Mouse (Mus musculus) kidney, embryonic 15.5 days (tissue): ENCODE results near the gene Lasp1. TPM values are rescaled to one million over a fixed set of nuclear protein-coding genes. Genes with fewer than 3 reads are reported as not detected.

Experiments used
- ATAC-seq: fragments of 200-750 bp; cut with Nextera tagmentation; replicated peaks from 2 replicates; pipeline ENCODE4 v1.8.0; 2017; ENCODE audit warnings: moderate TSS enrichment; ENCODE audit not compliant: low FRiP score
- H3K27ac ChIP-seq: fragments of 300-500 bp; sonication (generic); 2 replicates; pipeline ENCODE4 v1.5.1; 2015; ENCODE audit warnings: mild to moderate bottlenecking, inconsistent platforms
- H3K27me3 ChIP-seq: fragments of 300-500 bp; sonication (generic); 2 replicates; pipeline ENCODE4 v1.6.1; 2015; ENCODE audit warnings: inconsistent platforms
- H3K36me3 ChIP-seq: fragments of 300-500 bp; sonication (generic); 2 replicates; pipeline ENCODE4 v1.6.1; 2015; ENCODE audit warnings: inconsistent platforms
- H3K4me1 ChIP-seq: fragments of 300-500 bp; sonication (generic); 2 replicates; pipeline ENCODE4 v1.6.1; 2015; ENCODE audit warnings: inconsistent platforms
- H3K4me2 ChIP-seq: fragments of 300-500 bp; sonication (generic); 2 replicates; pipeline ENCODE4 v1.6.1; 2015; ENCODE audit warnings: moderate library complexity, mild to moderate bottlenecking, inconsistent platforms
- H3K4me3 ChIP-seq: fragments of 300-500 bp; sonication (generic); replicated peaks from 2 replicates; pipeline ENCODE4 v1.5.1; 2015; ENCODE audit warnings: mild to moderate bottlenecking, inconsistent platforms
- H3K9ac ChIP-seq: fragments of 300-500 bp; sonication (generic); 2 replicates; pipeline ENCODE4 v1.6.1; 2015; ENCODE audit warnings: mild to moderate bottlenecking, inconsistent platforms
- H3K9me3 ChIP-seq: fragments of 300-500 bp; sonication (generic); replicated peaks from 2 replicates; pipeline ENCODE4 v1.6.1; 2016; ENCODE audit warnings: inconsistent platforms
- WGBS: fragments of 180-500 bp; shearing (Covaris S2); methylation state at CpG from one replicate; pipeline ENCODE4 v1.1.7; 2015; ENCODE audit warnings: mixed read lengths; 5-methylcytosine and 5-hydroxymethylcytosine counted together
- polyA plus RNA-seq: library from polyadenylated mRNA; unstranded; fragments of >200 nt; fragmentation: Nextera tagmentation; extraction: Ambion mirVana; gene quantifications from 2 replicates; pipeline ENCODE4 v1.2.1, GENCODE M21; 2015

The Lasp1 gene
- polyA plus RNA-seq, 1 experiment from 2014 or later: 108 TPM

DNA sequence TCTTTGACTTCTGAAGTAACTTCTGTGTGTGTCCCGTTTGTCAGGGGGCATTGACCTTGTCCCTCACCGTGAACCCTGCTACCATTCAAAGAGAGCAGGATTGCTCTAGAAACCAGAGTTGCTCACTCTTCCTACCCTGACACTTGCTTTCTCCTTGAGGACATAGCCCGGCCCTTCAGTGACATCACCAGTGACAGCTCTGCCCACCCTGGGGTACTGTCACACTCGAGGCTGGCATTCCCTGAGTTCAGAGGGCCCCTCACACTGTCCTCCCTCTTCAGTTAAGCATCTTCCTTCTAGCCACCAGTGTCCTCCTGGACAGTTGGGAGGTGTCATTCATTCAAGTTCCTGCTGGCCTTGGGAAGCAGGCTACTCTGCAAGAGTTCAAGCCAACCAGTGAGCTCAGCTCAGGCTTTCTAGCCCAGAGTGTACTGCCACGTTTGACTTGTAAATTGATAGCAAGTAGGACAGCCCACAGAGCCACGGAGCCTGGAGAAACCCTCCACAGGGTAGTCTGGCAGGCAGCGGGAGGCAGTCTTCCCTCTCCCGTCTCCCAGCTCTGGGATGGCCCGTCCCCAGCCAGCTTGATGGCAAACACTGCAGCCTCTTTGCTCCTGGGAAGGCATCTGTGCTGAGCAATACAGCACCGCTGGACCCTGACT is 40.1 kb downstream of the Lasp1 start:
- Histone ChIP-seq H3K27me3 (no peaks in the 10 kb centered on the region), H3K27ac (peak overlapping the region; percentile 61; the same call in 1 of the 2 replicates), H3K4me3 (no peak overlapping the region), H3K36me3 (peaks cover 40% of the 10 kb centered on the region), H3K9me3 (no peaks in the 10 kb centered on the region), H3K9ac (no peak overlapping the region), H3K4me1 (peaks cover 28% of the 10 kb centered on the region), H3K4me2 (peak overlapping the region; percentile 12; the same call in 1 of the 2 replicates)
- ATAC-seq: no peak
- WGBS: 38% methylated on average over 10 of the region's 10 CpGs

DNA sequence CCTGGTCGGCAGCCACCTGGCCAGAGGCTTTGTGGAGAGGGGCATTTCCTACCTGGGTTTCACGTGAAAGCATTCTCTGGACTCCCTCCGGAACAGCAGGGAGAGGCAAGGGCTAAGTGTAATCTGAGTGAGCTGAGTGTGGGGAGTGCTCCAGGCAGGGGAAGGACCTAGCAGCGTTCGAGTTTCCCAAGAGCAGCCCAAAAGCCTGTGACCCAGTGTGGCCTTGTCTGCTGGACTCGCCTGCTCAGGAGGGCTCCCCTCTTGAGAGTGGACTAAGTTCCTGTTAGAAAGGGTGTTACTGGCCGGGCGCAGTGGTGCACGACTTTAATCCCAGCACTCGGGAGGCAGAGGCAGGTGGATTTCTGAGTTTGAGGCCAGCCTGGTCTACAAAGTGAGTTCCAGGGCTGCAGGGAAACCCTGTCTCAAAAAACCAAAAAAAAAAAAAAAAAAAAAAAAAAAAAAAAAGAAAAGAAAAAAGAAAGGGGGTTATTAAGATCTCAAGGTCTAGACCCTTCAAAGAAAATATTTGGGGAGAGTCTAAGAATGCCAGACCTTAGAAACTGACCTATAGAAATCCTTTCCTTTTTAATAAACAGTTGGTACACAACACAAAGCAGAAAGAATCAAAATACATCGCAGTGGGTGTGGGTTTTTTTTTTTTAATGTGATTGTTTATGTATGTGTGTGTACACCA is 40.8 kb downstream of the Lasp1 start:
- Histone ChIP-seq H3K9me3 (no peaks in the 10 kb centered on the region), H3K27ac (peak overlapping the region; percentile 61; the same call in 1 of the 2 replicates), H3K4me3 (no peak overlapping the region), H3K4me2 (peak overlapping the region; percentile 12; the same call in 1 of the 2 replicates), H3K4me1 (peaks cover 28% of the 10 kb centered on the region), H3K36me3 (peaks cover 33% of the 10 kb centered on the region), H3K9ac (no peak overlapping the region), H3K27me3 (no peaks in the 10 kb centered on the region)
- WGBS: 55% methylated on average over 11 of the region's 11 CpGs
- no peak for ATAC-seq

DNA sequence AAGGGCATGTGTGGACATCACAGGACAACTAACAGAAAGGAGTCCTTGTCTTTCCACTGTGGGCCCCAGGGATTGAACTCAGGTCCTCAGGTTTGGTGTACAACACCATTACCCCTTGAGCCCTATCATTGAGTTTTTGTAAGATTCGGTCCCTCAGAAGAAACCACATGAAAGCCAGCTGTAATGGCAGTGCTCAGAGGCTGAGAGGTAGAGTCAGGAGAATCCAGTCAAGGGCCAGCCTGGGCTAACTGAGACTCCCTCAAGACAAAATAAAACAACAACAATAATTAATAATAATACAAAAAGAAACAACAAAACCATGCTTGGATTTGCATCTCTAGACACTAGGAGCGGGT is 41.3 kb downstream of the Lasp1 start:
- Histone ChIP-seq H3K27me3 (no peaks in the 10 kb centered on the region), H3K4me1 (peaks cover 28% of the 10 kb centered on the region), H3K4me2 (peak overlapping the region; percentile 77), H3K9ac (no peak overlapping the region), H3K4me3 (no peak overlapping the region; the same call in 1 of the 2 replicates), H3K9me3 (no peaks in the 10 kb centered on the region), H3K27ac (peak overlapping the region; percentile 85), H3K36me3 (peaks cover 28% of the 10 kb centered on the region)
- WGBS: 72% methylated on average over 2 of the region's 2 CpGs
- ATAC-seq: no peak

DNA sequence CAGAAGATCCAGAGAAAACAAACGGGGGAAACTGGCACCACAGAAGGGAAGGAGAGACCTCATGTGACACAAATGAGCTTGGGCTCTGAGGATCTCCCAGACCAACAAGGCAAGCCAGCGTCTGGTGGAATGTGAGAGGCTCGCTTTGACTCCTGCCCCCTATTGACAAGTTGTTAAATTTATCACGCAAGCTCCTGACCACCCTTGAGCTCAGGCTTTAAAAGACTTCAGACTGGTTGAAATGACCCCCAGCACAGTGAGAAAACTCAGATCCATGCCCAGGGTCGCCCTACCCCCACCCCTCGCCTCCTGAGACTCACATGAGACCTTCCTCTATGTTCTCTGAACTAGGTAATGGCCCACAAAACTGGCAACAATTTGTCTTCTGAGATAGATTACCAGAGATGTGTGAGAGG is 41.7 kb downstream of the Lasp1 start, which contains the start of gene B230217C12Rik:
TSS of gene B230217C12Rik (plus strand) at position 242 of the 416 bp plus-strand sequence.
- Histone ChIP-seq H3K27me3 (no peaks in the 10 kb centered on the region), H3K9ac (peak within 1 kb of the TSS; percentile 45), H3K4me1 (peaks cover 28% of the 10 kb centered on the region), H3K36me3 (peaks cover 24% of the 10 kb centered on the region), H3K9me3 (no peaks in the 10 kb centered on the region), H3K4me3 (peak within 1 kb of the TSS; percentile 56), H3K27ac (peak within 1 kb of the TSS; percentile 85), H3K4me2 (peak within 1 kb of the TSS; percentile 77)
- WGBS: under 1% methylated on average over 6 of the region's 6 CpGs
- no peak; the same call in 1 of the 2 replicates for ATAC-seq

DNA sequence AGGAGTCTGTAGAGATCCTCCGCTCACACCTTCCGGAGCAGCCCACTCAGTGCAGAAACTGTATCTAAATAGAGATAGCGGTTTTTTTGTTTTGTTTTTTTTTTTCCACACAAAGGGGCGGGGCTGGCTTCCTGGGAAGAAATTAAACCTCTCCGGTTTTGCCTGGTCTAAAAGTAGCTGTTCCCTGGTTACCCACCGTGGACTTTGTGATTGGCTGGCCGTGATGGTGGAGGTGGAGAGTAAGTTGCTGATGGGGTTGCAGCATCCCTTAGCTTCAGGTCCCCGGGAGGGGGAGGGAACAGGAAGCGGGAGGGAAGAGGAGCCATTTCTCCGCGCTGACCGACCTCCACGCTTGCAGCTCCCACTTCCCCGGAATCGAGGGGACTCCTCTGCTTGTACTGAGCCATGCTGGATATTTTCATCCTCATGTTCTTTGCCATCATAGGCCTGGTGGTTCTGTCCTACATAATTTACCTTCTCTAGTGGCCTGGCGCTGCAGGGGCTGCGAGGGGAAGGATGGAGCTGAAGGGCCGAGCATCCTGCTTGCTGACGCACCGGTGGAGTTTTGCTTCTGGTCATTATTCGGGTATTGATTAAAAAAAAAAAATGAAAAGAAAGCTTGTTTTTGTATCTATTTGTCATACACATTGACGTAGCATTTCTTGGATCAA is 42.3 kb downstream of the Lasp1 start:
- peaks cover 28% of the 10 kb centered on the region for H3K4me1 ChIP-seq
- peak overlapping the region; percentile 77 for H3K4me2 ChIP-seq
- H3K27ac ChIP-seq: peak overlapping the region; percentile 85
- peak overlapping the region; percentile 56 for H3K4me3 ChIP-seq
- 2% methylated on average over 22 of the region's 22 CpGs for WGBS
- peak overlapping the region; percentile 45 for H3K9ac ChIP-seq
- H3K36me3 ChIP-seq: peaks cover 18% of the 10 kb centered on the region
- no peaks in the 10 kb centered on the region for H3K27me3 ChIP-seq
- ATAC-seq: peak; percentile 91
- no peaks in the 10 kb centered on the region for H3K9me3 ChIP-seq

DNA sequence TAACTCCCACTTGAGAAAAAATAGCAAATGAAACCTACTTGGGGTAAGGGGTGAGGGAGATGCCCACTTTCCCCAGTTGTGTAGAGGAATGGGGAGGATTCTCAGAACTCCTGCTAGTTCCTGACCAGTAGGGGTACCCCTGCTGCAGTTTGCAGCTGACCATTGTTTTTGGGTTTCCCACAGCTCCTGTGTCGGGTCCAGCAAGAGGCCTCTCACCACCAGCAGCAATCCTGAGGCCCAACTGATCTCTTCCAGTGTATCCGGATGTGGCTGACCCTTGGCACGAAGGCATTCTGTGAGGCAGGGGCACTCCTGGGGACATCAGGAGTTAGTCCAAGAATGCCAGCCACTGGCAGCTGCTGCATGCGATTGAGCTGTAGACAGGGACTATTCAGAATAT is 43.2 kb downstream of the Lasp1 start:
- Histone ChIP-seq H3K36me3 (peaks cover 9% of the 10 kb centered on the region), H3K27ac (peak overlapping the region; percentile 13; the same call in 1 of the 2 replicates), H3K4me1 (peaks cover 28% of the 10 kb centered on the region), H3K4me3 (peak overlapping the region; percentile 56; the same call in 1 of the 2 replicates), H3K9ac (0 out of 2 replicates have a peak overlapping the region, but pooled peaks have one; percentile 4), H3K4me2 (peak overlapping the region; percentile 77), H3K9me3 (no peaks in the 10 kb centered on the region), H3K27me3 (no peaks in the 10 kb centered on the region)
- ATAC-seq: no peak
- 44% methylated on average over 4 of the region's 4 CpGs for WGBS

DNA sequence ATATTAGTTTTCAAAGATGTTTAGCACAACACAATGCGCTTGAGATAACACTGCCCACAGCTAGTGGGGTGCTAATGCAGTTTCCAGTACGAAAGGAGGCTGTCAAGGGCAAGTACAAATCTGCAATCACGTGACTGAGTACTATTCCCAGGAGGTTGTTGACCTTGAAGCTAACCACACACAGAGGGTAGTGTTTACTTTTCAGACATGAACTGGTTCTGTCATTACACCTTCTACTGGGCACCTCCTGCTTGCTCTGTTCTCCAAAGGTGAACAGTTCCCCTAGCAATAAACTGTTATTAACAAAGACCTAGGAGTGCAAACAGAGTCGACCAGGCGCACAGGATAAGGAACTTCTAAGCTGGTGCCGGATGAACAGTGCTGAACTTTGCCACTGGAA is 51.6 kb downstream of the Lasp1 start:
- H3K27me3 ChIP-seq: no peaks in the 10 kb centered on the region
- H3K36me3 ChIP-seq: no peaks in the 10 kb centered on the region
- H3K9ac ChIP-seq: no peak overlapping the region
- 50% methylated on average over 6 of the region's 6 CpGs for WGBS
- no peaks in the 10 kb centered on the region for H3K9me3 ChIP-seq
- H3K4me3 ChIP-seq: no peak overlapping the region
- no peak for ATAC-seq
- no peak overlapping the region for H3K4me2 ChIP-seq
- H3K4me1 ChIP-seq: no peaks in the 10 kb centered on the region
- no peak overlapping the region for H3K27ac ChIP-seq

DNA sequence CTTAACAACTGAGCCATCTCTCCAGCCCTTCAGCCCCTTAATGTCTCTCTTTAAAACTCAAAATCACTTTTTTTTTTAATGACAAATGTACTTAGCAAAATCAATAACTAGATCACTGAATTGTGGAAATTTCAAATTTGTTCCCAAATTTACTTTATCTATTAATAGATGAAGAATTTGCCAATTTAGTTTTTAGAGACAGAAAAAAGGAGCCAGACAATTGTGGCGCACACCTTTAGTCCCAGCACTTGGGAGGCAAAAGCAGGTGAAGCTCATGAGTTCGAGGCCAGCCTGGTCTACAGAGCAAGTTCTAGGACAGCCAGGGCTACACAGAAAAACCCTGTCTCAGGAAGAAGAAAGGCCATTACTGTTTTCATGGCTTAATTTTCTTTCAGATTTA is 52.8 kb downstream of the Lasp1 start:
- no peak overlapping the region for H3K27ac ChIP-seq
- H3K27me3 ChIP-seq: no peaks in the 10 kb centered on the region
- no peak overlapping the region for H3K9ac ChIP-seq
- no peak for ATAC-seq
- no peaks in the 10 kb centered on the region for H3K9me3 ChIP-seq
- no peak overlapping the region for H3K4me2 ChIP-seq
- whole genome bisulfite sequencing: 80% methylated on average over 2 of the region's 2 CpGs
- no peaks in the 10 kb centered on the region for H3K4me1 ChIP-seq
- no peak overlapping the region for H3K4me3 ChIP-seq
- no peaks in the 10 kb centered on the region for H3K36me3 ChIP-seq

DNA sequence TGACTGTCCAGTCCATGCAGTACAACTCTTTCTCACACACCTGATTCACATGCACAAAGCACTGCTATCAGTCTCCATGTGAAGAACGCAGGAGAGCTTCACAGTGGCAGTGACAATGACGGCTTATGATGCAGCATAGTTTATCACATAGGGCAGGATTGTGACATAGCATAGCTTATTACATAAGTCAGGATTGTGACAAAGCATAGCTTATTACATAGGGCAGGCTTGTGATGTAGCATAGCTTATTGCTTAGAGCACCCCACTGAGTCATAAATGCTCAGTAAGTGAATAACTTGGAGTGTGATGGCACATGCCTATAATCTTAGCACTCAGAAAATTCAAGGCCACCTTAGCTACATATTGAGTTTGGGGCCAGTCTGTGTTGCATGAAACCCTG is 56.7 kb downstream of the Lasp1 start:
- no peaks in the 10 kb centered on the region for H3K36me3 ChIP-seq
- H3K4me1 ChIP-seq: no peaks in the 10 kb centered on the region
- H3K9me3 ChIP-seq: no peaks in the 10 kb centered on the region
- 92% methylated on average over 2 of the region's 2 CpGs for WGBS
- H3K27me3 ChIP-seq: no peaks in the 10 kb centered on the region
- H3K9ac ChIP-seq: no peak overlapping the region
- H3K27ac ChIP-seq: no peak overlapping the region
- H3K4me3 ChIP-seq: no peak overlapping the region
- no peak for ATAC-seq
- H3K4me2 ChIP-seq: no peak overlapping the region

DNA sequence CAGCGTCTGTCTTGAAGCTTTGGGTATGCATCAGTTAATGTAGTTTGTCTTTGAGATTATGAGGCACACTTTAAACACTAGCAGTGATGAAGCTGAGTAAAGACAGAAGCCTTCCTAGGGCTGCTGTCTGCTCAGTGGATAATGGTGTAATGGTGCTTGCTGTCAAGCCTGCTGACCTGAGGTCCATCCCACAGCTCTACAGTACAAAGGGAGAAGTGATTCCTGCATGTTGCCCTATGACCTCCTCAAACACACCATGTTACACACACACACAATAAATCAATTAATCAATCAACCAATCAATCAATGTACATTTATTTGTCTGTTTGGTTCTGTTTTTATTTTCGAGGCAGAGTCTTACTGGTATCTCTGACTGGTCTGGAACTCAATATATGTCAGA is 63.3 kb downstream of the Lasp1 start:
- WGBS: 87% methylated on average over 2 of the region's 2 CpGs
- no peak overlapping the region for H3K9ac ChIP-seq
- H3K9me3 ChIP-seq: no peaks in the 10 kb centered on the region
- H3K4me2 ChIP-seq: no peak overlapping the region
- no peaks in the 10 kb centered on the region for H3K27me3 ChIP-seq
- no peak overlapping the region for H3K27ac ChIP-seq
- ATAC-seq: no peak
- no peaks in the 10 kb centered on the region for H3K36me3 ChIP-seq
- no peak overlapping the region for H3K4me3 ChIP-seq
- no peaks in the 10 kb centered on the region for H3K4me1 ChIP-seq

DNA sequence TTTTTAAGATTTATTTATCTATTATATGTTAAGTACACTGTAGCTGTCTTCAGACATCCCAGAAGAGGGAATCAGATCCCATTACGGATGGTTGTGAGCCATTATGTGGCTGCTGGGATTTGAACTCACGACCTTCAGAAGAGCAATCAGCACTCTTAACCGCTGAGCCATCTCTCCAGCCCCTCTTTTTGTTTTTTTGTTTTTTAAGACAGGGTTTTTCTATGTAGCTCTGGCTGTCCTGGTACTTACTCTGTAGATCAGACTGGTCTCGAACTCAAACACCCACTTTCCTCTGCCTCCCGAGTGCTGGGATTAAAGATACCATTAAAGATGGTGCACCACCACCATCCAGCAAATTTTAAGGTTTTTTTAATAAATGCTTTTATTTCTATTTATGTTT is 66.6 kb downstream of the Lasp1 start:
- no peaks in the 10 kb centered on the region for H3K4me1 ChIP-seq
- no peaks in the 10 kb centered on the region for H3K36me3 ChIP-seq
- H3K4me2 ChIP-seq: no peak overlapping the region
- no peak for ATAC-seq
- no peaks in the 10 kb centered on the region for H3K9me3 ChIP-seq
- H3K9ac ChIP-seq: no peak overlapping the region
- WGBS: 88% methylated on average over 5 of the region's 5 CpGs
- H3K27ac ChIP-seq: no peak overlapping the region
- no peak overlapping the region for H3K4me3 ChIP-seq
- no peaks in the 10 kb centered on the region for H3K27me3 ChIP-seq
